Mouse (Mus musculus) T-helper 17 cell (primary cell): Measurements from ENCODE around the gene Grin2b.

Experiments
- in situ Hi-C, 2 experiments: fragments of 300-600 bp; cut with MboI, MseI; formaldehyde crosslinking; loops; 1 replicate in 1 of 2; 2 replicates in 1 of 2; pipeline ENCODE4 v1.15.1; 2025; ENCODE audit warnings: high pct_unique_total_duplicates in 2 of 2

The Grin2b gene

GRCm38 (mm10) chr6:136173191-136173896, at the start of gene Grin2b:
TSS of gene Grin2b (minus strand) at chr6:136173511.
- in situ Hi-C loops, result no loop called here

DNA sequence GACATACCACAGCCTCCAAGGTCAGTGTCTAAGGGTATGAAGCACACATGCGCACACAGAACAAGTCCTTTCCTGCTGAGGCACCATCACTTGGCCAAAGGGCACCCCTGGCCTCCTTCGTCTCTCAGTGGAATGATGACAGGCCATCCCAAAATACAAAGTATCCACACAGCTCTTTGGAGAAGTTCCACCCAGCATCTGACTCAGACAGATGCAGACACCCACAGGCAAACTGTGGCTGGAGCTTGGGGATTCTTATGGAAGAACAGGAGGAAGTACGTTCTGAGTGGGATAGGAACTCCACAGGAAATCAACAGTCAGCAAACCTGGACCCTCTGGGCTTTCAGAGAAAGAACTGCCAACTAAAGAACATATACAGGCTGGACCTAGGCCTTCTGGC, 48.6 kb upstream of the Grin2b start:
- in situ Hi-C loops, result no loop called here

DNA sequence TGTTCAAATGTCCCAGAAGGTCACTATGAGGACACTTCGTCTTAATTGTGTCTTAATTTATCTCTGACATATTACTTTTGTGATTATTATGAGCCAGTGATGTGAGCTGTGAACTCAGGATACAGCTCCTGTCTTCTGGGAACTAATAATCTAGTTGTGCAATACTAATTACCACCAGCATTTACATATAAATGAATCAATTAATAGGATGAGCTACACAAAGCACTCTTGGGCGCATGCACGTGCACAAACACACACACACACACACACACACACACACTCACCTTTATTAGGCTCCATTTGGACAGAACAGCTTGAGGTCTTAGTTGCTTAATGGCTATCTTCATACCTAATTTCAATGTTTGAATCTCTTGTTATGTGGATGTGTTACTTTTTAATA, 37.1 kb upstream of the Grin2b start:
- in situ Hi-C loops, result no loop called here

DNA sequence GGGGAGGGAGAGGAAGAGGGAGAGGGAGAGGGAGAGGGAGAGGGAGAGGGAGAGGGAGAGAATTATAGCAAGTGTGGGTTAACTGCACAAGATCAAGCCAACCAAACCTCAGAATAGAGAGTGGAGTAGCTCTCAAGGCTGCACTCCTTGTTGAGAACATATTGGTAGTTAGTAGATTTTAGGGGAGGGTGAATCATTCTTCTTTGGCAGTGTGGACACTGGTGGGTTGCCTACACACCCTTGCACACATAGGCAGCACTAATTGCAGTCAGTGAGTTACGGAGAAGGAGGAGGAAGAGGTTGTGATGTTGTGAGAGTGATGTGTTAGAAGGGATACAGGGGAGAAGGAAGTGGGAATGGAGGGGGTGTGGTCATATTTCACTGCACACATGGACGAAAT, 26.5 kb upstream of the Grin2b start:
- in situ Hi-C loops, result no loop called here

- in situ Hi-C loops, result no loop called here
These were observed 21.3 kb upstream of the Grin2b start for GRCm38 (mm10) chr6:136194616-136195015.

- in situ Hi-C loops, result no loop called here
These were observed 4.8 kb upstream of the Grin2b start for GRCm38 (mm10) chr6:136178066-136178465.

- in situ Hi-C loops, result no loop called here
These were observed 515 bp downstream of the Grin2b start for GRCm38 (mm10) chr6:136172801-136173190.

DNA sequence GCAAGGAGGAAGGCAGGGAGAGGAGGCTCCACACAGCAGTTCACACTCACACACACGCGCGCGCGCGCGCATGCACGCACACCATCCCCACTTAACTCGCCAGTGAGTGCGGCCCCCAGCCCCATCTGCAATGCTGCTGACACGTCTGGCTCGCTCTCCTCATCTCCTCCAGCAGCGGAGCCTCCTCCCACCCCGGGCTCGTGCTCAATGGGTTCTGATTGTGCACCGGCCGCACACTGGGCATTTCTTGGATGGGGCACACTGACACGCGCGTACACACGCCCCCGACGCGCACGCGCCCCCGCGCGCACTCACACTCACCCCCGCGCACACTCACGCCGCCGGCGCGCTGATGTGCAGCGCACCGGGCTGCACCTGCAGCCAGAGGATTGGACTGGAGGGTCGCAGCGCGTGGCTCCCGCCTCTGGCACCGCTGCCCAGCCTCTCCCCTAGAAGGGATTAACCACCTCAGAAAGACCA, 1.1 kb downstream of the Grin2b start:
- in situ Hi-C loops, result no loop called here

- in situ Hi-C loops, result no loop called here
These were observed 2.0 kb downstream of the Grin2b start for GRCm38 (mm10) chr6:136171343-136171742.

DNA sequence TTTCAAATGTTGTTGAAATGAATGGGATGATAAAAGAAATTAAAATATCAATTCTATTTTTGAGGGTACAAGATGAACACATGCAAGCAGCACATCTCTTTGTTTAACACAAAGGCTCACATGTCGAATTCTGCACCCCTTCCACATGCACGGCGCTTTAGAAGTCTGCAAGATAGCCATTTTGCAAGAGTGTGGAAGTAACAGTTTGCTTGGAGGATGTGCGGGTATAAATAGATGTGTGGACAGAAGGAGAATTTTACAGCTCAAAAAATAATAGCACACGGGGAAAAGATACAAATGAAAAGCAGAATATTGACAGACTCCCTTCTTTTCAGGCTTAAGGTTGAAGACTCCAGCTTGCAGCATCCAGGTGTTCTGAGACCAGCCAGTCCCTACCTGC, 2.9 kb downstream of the Grin2b start:
- in situ Hi-C loops, result no loop called here

DNA sequence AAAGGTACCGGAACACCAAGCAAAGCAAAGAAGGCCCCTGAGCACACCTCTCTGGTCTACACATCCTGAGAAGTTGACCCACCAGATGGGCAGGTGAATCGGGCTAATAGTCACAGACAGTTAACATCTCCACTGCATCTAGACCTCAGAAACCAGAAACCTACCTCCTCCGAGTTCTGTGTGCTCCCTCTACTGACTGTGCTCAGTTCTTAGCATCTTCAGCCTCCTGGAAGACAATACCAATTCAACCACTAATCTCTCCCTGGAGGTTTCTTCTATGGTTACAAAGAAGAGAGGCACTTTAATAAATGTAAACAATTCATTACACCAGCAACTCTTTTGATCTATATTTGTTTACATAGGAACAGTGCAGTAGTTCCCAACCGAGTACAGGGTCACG, 6.0 kb downstream of the Grin2b start:
- in situ Hi-C loops, result no loop called here

- in situ Hi-C loops, result no loop called here
These were observed 7.8 kb downstream of the Grin2b start for GRCm38 (mm10) chr6:136165443-136166077.

DNA sequence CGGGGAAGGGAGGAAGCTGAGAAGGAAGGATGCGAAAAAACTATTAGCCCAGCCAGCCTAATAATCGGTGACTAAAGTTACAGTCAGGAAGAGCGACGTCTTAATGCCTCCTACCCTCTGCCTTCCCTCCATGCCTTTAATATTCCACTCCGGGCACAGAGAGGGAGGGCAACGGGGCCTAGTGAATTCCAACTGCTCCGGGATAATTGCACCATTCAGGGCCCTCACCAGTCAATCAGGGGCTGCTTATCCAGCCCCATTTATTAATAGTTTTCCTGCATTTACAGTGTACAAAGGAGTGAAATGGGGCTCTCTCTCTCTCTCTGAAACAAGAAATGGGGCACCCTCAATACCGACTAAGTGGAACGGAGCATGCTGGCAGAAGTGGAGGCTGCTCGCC, 11.2 kb downstream of the Grin2b start:
- in situ Hi-C loops, result no loop called here

GRCm38 (mm10) chr6:136153444-136153843, 19.9 kb downstream of the Grin2b start:
- in situ Hi-C loops, result no loop called here

- in situ Hi-C loops, result no loop called here
These were observed 23.2 kb downstream of the Grin2b start for GRCm38 (mm10) chr6:136150064-136150463.

GRCm38 (mm10) chr6:136139967-136140366, 33.3 kb downstream of the Grin2b start:
- in situ Hi-C loops, result no loop called here

- in situ Hi-C loops, result no loop called here
These were observed 42.9 kb downstream of the Grin2b start for GRCm38 (mm10) chr6:136130456-136130855.

DNA sequence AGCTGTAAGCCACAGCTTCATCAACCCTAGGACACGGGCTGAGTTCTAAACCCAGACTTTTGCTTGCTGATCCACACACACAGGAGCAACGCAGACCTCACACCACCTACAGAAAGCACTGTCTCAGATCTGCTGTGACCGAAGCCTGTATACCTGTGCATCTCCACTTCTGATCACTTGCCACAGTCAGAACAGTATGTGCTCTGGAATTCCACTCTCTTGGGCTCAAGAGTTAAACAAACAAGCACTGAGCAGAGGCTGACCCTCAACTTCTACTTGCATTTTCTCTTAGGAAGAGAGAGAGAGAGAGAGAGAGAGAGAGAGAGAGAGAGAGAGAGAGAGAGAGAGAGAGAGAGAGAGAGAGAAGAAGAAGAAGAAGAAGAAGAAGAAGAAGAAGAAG, 50.7 kb downstream of the Grin2b start:
- in situ Hi-C loops, result no loop called here

GRCm38 (mm10) chr6:136117390-136117789, 55.9 kb downstream of the Grin2b start:
- in situ Hi-C loops, result no loop called here

DNA sequence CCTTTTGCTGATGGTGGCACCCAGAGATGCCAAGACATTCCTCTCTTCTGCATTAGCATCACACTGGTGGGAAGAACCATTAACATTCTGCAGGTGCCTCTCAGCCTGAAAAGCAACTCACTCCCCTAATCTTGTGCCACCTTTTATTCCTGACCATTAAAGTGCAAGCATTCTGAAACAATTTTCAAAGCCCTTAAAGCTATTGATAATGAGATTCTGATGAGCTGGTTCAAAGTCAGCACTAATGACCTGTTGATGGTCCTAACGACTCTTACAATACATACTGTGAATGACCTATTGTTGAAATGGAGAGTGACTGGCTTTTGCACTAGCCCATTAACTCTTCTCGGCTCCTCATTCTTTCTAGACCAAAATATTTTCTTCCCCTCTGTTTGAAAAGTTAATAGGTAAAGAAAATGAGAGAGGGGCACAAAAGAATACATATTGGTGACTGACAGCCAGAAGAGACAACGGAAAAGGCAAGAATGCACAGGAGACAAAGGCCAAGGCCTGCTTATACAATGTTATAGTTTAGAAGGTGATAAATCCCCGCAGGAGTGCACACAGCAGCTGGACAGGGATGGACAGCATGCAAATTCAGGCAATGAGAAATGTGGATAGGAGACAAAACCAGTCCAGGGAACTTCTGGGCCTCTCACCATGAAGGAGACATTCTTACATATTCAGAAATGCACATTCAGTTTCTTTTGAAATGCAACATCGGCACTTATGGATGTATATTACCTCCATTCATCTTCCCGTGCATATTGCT, 59.5 kb downstream of the Grin2b start:
- in situ Hi-C loops, result no loop called here

DNA sequence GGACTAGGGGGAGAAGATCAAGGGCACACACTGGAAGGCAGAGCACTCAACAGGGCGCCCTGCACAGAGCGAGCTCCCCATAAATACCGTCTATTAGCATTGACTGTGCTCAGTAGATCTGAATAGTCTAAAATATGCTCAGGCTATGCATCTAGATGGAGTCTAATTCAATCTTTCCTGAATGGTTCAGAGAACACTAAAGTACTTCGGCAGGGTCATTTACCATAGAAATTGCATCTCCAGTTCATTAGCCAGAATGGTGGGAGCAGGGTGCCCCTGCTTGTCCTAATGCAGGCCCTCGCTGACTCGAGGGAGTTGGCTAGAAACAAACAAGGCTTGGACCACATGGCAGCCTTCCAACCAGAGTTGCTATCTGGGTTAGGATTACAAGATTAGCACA, 64.1 kb downstream of the Grin2b start:
- in situ Hi-C loops, result no loop called here

DNA sequence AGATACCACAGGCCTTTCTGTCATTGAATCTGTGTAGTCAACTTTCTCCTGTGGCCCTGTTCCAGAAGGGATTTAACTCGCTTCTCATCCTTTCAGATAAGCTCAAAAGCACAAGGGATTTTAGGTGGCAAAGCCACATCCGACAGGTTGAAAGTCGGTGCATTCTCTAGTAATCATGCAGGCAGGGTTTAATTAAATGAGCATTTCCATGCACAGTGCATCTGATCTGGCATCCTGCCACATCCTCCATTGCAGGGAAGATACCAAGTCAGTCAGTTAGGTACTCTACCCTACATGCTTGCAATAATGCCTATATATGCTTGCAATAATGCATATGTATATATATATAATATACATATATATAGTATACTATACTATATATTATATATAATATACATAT, 64.8 kb downstream of the Grin2b start:
- in situ Hi-C loops, result no loop called here

DNA sequence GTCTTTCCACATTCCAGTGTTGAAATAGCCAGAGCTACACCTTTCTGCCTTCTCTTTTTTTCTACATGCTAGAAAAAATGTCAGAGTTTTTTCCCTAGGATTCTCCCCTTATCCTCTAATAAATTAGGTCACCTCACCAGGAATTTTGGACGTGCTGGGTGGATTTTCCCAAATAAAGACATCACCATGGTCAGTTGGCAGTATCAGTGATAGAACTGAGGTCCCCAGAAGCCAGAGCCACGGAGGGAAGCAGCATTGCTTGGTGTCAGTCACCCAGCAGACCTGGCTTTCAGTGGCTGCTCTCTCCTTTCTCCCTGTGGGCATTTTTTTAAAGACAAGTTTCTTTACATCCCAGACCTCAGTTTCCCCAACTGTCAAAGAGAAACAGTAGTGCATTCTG, 68.1 kb downstream of the Grin2b start:
- in situ Hi-C loops, result no loop called here
